Mouse (Mus musculus) urinary bladder, adult 2 months (tissue): Measurements from ENCODE around the gene Chst10. TPM values are rescaled to one million over a fixed set of nuclear protein-coding genes. Genes with fewer than 3 reads are reported as not detected.

Source experiments
- DNase-seq: peaks from one replicate; pipeline ENCODE4 v3.0.0; 2022; ENCODE audit warnings: low spot score
- polyA plus RNA-seq: library from polyadenylated mRNA; depleted of rRNA; stranded (reverse); fragments of >200 nt; gene quantifications from 2 replicates; pipeline ENCODE4 v1.2.3, GENCODE M21; 2012; rRNA removed

Gene Chst10
- polyA plus RNA-seq, 1 experiment = 3.8 TPM

GRCm38 (mm10) chr1:38817268-38817667, 80.7 kb downstream of the Chst10 start:
- no peak for DNase-seq

GRCm38 (mm10) chr1:38816306-38816705, 81.7 kb downstream of the Chst10 start:
- DNase-seq = no peak

Other genes starting within 250 kb of the Chst10 start
- gene Aff3, start 233.2 kb downstream of the Chst10 start, polyA plus RNA-seq = 2.3 and 3.6 TPM in 2 replicates
- gene Lonrf2, start 61.5 kb downstream of the Chst10 start, polyA plus RNA-seq = 5.6 and 5.9 TPM in 2 replicates
- gene Nms, start 41.0 kb upstream of the Chst10 start, polyA plus RNA-seq = not detected in 2 replicates
- 252 and 254 TPM in 2 replicates for gene Pdcl3, start 87.4 kb upstream of the Chst10 start, polyA plus RNA-seq